Mouse (Mus musculus): Measurements from ENCODE around the gene Ceacam16.

- TF ChIP-seq ZNF384 (IDR thresholded peaks at IDR 0.05; ENCODE audit: low read depth, low read length) (no peak), MAFK (IDR thresholded peaks at IDR 0.05; ENCODE audit: insufficient read depth, low read depth, low read length) (no peak)
These were observed 19.2 kb downstream of the Ceacam16 start for GRCm38 (mm10) chr7:19841686-19842413.

Data from ES-E14 (cell line).